Mouse (Mus musculus): ENCODE measurements around the gene Gm44511.

DNA sequence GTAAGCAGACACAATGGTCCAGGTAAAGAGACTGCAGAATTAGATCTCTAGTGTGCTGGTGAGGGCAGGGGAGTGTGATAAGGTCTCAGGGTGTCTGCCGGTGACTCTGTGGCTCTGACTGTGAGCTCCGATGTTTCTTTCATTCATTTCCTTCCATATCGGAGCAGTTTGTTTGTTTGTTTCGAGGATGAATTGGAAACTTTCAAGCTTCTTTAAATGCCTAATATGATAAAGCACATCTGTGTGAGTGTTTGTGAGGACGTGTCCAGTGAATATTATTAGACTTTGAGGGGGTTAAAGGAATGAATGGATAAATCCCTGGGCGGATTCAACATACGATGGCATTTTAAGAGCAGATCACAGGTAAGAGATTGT, 26.2 kb downstream of the Gm44511 start:
- no peak for TF ChIP-seq CTCF (IDR thresholded peaks at IDR 0.05; ENCODE audit: borderline replicate concordance, control insufficient read depth, extremely low read depth, insufficient read depth, low read length, poor library complexity)
- TF ChIP-seq POLR2A (IDR thresholded peaks at IDR 0.05; ENCODE audit: control insufficient read depth, extremely low read depth, insufficient read depth, low read length, poor library complexity): no peak
